Mouse (Mus musculus): ENCODE measurements around the gene Aqp9. TPM values are rescaled to one million over a fixed set of nuclear protein-coding genes. Genes with fewer than 3 reads are reported as not detected.

Gene Aqp9
- polyA plus RNA-seq (2012; rRNA removed) = 1.7 and 1.9 TPM in 2 replicates

DNA sequence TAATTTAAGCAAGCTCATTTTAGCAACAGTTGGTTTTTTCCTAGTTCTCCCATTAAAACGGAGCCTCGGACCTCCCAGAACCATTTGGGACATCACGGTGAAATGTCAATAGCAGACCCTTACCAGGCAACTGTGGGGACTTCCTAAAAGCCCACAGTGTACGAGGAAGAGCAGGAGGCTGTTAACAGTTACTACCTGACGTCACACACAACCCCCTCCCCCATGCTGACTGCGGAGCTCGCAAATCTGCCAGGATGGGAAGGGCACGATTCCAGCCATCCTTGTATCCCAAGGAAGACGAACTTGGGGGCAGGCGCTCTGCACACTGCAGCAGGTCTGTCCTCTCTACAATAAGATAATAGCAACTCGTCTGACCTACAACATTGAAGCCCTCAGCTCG, at the start of gene Aqp9:
Gene Aqp9 (minus strand): TSS at position 172 of the 400 bp plus-strand sequence.
- no peak for DNase-seq (ENCODE audit: extremely low spot score in 1 of 2, low spot score in 1 of 2)

DNA sequence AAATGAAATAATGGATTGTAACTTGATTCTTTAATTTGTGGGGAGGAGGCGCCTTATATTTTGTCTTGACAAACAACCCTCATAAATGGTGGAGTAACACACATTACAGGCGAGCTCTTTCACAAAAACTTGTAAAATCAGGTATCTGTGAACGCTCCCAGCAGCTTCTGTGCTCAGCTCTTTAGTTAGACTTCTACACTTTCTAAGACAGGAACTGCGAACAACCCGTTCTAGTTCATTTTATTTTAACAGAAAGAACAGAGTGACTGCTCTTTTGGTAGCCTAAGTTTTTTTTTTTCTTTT, 49.3 kb upstream of the Aqp9 start:
- peak in 1 of 2 experiments; percentile 4 for DNase-seq (ENCODE audit: extremely low spot score in 1 of 2, low spot score in 1 of 2)

DNA sequence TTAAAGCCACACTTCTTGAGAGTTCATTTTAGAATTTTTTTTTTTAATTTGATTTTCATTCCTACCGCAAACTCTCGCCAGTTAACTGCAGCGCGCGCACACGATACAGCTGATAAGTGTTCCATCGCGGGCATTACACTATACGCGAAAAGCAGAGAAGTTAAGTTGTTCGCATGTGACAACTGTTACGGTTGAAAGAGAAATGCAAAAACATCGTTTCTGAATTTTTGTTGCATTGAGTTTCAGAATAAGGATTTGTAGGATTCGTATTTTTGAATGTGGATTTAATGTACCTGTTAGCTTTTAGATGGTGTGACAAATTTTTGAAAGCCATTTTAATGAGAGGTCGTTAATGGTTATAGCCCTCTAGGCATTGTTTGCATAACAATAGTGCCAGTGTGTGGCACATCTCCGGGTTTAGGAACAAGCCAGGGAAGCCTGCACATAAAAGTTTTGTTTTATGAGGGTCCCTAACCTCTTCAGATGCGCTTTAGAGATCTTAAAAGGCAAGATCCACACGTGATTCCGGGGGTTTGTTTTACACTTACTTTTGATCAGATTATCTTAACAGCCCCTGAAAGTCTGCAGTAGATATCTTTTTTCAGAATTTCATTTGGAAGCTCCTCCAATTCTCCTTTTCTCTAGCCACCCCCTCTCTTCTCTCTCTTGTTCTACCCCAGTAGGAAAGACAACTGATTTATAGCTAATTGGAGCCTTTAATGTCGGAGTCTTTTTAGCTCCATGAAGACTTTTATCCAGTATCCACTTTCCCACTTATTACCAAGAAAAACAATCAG, 48.7 kb upstream of the Aqp9 start:
- peak in 1 of 2 experiments; percentile 3 for DNase-seq (ENCODE audit: extremely low spot score in 1 of 2, low spot score in 1 of 2)

DNA sequence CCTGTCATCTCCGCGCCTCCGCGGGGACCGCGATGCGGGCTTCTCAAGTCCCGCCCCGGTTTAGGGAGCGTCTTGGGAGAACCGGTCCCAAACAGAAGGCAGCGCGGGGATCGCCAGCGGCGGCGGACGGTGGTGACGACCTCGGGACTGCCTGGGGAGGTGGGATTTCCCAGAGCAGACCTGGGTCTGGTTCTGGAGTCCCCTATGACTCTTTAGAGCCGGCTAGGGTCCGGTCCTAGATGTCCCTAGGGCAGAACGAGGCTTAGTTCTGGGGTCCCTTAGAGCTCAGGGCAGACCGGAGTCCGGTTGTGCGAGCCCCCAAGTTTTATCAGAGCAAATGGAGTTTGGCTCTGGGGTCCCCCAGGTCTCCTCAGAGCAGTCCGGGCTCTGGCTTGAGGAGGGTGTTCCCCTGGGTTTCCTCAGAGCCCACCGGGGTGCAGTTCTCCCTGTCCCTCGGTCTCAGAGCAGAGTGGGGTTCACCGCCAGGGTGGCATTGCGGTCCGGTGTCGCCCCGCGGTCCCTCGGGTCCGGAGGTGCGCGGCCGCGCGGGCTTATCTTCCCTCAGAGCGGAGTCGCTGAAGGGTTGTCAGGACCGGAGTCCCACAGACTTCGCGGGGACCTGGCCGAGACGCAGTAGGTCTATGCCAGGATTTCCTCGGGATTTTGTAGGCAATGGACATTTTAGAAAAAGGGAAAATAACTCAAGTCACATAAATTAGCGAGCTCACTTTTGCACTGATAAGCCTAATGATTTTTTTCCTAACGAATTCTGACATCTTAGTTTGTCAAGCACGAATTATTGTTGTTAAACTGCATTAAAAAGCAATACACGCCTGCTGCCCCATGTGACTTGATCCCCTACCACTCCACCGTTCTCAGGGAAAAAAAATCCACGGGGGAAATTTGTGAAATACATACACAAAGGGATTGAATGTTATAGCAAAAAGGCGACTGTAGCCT, 47.8 kb upstream of the Aqp9 start:
- peak in 1 of 2 experiments; percentile 4 for DNase-seq (ENCODE audit: extremely low spot score in 1 of 2, low spot score in 1 of 2)

DNA sequence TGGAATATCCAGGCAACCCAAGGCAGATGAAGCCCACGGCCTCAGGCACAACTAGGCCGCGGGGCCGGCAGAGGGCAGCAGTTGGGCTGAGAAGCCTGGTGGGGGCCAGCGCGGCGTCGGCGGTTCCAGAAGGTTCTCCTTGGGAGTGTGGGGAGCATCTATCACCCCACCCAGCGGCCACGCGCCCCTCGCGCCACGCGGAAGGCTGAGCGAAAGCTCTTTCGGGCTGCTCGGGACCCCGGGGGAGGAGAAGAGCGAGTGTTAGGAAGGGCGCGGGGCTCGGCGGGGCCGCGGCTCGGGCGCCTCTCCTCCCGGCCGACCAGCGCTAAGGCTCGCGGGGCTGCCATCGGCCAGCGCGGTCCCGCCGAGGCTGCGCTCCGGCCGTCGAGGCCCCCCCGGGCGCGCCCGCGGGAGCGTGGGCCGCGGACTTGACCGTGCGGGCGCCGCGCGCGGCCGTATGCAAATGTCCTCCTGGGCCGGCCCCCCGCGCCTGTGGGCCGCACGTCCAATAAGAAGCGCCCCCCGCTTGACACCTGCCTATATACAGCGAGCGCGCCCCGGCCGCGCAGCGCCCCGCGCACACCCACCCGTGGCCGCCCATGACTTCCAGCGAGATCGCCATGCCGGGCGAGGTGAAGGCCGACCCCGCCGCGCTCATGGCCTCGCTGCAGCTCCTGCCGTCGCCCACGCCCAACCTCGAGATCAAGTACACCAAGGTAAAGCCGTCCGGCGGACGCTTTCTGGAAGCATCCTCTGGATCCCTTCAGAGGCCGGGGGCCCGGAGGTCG, 47.0 kb upstream of the Aqp9 start, which contains the start of gene Aldh1a2:
Gene Aldh1a2 (plus strand): TSS at position 542 of the 788 bp plus-strand sequence.
- peak in 1 of 2 experiments; percentile 6 for DNase-seq (ENCODE audit: extremely low spot score in 1 of 2, low spot score in 1 of 2)

DNA sequence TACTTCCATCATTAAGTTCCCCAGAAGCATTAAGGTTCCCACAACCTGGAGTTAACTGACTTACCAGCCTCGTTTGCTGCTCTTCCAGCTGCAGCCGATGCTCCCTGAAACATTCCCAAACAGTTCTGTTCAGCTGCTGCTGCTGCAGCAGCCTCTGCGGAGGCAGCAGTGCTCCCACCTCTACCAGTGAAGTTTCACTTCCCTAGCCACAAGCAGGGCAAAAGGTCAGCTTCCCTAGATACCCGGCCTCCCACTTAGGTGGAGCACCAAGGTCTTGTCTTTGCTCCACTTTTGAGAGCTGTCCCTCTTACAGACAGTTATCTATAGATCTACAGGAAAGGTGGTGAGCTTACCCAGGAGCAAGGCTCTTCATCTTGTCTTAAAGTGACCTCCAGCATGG, 45.2 kb upstream of the Aqp9 start:
- DNase-seq (ENCODE audit: extremely low spot score in 1 of 2, low spot score in 1 of 2) = no peak

DNA sequence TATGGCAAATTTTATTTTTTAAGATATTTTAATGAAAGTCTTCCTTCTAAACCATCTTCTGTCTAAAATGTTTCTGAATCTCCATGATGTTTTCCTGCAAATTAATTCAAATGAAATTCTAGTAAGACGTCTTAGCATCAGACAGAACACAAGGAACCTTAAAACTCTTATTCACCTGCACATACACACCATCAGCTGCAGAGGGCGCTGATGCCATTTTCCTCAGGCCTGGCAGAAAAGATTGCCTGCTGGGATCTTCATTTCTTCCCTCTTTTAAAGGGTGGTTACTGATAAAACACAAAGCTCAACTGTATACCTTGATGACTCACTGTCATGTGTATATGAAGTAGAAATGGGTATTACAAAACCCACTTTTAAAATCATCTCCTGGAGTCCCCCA, 42.4 kb upstream of the Aqp9 start:
- DNase-seq (ENCODE audit: extremely low spot score in 1 of 2, low spot score in 1 of 2) = peak in 1 of 2 experiments; percentile 67

DNA sequence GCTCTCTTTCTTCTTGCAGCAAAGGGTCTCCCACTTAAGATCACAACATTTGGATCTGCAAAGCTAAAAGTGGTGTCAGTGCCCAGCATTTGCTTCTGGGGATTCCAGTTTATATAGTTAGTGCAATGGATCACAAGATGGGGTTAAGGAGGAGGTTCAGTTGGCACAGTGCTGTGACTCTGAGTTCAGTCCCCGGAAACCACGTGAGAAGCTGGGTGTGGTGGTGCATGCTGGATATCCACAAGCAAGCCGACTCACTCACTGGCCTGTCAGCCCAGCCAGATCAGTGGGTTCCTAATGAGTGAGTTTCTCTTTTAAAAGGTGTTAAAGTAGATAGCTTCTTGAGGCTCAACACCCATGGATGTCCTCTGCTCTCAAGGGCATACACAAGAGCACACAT, 40.8 kb upstream of the Aqp9 start:
- DNase-seq (ENCODE audit: extremely low spot score in 1 of 2, low spot score in 1 of 2) = no peak

DNA sequence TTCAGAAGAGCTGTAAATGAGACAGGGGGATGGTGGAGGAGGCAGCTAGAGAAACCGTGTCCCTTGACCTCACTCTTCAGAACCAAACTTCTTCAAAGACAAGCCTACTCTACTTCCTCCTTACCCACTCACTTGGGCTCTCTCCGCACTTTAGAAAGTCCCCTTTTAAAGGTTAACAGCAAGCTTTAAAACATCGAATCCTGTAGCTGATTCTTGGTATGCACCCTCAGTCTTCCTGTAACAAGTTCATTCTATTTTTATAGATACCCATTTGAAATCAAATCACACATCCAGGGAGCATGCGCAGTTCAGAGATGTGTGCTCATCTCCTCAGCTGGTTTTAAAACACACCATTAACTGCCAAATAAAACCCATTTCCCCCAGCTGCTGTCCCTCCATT, 33.8 kb upstream of the Aqp9 start:
- DNase-seq (ENCODE audit: extremely low spot score in 1 of 2, low spot score in 1 of 2) = no peak

DNA sequence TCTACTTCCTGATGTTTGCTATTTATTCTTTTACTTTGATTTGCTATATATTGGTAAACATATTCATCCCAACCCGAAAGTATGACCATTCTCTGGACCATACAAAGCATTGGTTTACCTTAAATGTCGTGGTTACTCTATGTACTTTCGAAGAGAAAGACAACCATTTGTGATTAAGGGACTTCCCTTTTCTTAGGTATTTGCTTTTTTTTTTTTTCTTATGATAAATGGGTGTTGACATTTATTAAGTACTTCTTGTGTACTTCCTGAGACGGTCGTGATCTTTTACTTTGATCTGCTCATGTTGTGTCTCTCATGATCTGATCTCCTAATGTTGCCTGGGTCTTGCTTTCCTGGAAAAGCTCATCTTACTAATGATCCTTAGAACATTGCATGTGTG, 30.3 kb upstream of the Aqp9 start:
- DNase-seq (ENCODE audit: extremely low spot score in 1 of 2, low spot score in 1 of 2) = no peak

DNA sequence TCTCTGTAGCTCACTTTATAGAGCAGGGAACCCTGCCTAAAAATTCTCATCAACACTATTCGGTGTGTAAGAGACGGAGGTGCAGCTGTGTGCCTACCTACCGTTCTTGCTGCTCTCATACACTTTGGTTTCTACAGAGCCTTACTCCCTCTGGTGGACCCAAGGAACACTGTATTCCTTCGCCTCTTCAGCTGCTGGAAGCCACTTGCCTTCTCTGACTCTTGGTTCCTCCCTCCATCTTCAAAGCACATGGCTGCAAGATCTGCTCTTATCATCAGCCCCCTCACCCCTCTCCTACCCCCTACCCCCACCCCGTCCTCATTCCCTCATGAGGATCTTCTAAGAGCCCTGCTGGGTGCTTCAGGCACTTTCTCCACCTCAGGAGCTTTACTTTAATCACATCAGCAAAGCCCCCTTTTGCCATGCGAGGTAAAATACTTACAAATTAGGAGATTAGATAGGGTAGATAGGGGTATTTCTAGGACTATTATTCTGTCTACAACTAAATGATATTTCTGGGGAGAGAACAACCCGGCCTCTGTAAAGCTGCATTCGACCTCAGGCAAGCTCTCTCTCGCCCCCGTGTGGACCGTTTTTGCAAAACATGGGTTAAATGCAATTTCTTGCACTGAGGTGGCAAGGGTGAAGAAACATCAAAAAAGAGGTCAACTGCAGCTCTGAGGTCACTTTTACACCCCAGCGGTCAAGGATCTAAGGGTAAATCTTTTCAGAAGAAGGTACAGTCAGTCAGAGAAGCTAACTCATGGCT, 20.3 kb upstream of the Aqp9 start:
- DNase-seq (ENCODE audit: extremely low spot score in 1 of 2, low spot score in 1 of 2) = peak; percentile 12 to 81

DNA sequence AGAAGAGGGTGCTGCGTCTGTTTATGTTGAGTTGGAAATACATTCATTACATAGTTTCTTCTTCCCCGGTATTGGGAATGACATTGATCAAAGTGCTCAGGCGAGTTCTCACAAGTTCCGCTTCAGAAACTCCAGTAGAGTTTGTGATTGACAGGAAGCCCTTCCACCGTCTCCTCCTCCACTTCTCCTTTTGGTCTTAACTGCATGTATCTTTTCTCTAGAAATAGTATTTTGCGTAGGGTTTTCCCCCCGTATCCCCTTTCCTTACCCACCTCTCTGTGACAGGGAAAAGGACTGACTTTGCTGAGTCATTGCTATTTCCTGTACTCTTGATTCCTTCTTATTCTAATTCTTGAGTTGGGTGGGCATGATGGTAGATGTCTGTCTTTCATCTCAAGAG, 18.9 kb upstream of the Aqp9 start:
- no peak for DNase-seq (ENCODE audit: extremely low spot score in 1 of 2, low spot score in 1 of 2)

DNA sequence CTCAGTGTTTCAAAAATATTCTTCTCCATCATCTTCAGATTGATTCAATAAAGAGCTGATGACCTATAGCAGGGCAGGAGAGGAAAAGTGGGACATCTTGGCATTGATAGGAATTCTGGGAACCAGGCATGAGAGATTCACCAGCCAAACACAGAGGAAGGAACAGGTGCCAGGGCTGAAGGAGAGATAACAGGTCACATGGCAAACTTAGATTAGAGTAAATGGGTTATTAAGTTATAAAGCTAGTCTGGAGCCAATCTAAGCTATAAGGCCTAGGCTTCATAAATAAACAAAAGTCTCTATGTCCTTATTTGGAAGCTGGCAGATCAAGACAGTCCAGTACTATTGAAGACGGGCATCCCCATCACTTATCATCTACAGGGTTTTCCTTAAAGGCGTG, 17.3 kb upstream of the Aqp9 start:
- DNase-seq (ENCODE audit: extremely low spot score in 1 of 2, low spot score in 1 of 2) = no peak

DNA sequence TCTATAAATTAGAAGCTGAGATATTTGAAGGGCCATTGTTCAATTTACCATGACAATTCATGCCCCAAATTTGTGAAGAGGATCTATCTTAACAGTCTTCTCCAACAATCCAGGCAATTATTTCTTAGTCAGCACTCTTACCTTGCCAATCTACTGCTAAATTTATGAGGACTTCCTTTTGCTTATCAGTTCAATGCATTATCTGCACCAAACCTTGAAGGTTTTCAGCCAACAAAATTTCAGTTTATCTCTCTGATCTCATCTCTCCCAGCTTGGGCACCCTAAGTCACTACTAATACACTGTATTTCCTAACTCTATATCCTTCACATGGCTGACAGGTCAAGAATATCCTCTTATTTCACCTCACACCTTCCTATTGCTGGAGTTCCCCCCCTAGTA, 16.8 kb upstream of the Aqp9 start:
- no peak for DNase-seq (ENCODE audit: extremely low spot score in 1 of 2, low spot score in 1 of 2)

DNA sequence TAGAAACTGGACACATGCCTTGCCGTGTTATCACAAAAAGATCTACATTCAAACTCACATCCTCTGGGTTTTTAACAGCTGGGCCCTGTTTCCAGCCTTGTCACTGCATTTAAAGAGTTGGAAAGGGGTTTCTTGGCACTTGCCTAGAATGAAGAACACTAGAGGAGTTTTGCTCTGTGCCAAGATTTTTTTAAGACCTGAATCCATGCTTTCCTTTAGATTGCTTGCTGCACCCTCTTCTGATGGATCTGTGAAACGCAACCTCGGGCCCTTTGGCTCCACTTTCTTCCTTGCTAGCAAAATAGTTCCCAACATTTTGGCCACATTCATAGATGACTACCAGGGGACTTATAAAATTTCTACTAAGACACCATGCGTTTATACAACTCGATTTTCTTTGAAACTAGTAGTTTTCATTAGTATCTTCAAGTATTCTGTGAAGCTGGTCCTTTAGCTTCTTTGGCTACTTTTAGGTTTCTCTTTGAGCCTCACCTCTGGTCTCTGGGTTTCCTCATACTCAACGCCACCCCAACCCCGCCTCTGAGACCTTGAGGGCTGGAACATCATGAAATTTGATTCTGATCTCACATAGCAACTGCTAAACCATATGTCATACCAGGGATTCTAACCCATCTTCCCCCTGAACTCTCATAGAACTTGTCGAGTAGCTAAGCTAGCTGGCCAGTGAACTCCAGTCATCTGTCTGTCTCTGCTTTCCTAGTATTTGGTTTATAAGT, 11.7 kb upstream of the Aqp9 start:
- peak in 1 of 2 experiments; percentile 47 for DNase-seq (ENCODE audit: extremely low spot score in 1 of 2, low spot score in 1 of 2)

DNA sequence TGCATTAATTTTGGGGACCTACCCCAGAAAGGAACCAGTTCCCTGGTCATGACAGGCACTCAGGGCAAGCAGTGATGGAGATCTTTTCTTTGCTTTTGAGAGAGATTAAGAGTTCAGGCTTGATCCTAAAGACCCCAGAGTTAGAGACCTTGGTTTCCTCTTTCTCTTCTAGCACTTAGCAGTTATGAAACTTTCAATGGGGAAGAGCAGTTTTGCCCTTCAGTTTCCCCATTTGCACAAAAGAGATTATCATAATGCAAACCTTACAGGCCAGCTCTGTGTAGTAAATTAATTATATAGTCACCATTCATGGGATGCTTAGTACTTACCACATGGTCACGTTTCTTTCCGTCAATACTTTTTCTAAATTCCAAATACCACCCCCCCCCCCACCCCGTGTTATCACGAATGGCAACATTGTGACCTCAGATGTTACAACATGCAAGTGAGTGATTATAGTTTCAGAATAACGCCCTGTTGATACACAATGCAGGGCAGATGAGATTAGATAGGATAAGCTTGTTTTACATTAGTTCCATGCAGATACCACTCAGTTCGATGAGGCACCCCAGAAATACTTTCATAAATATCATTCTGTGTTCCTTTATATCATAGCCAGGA, 10.9 kb upstream of the Aqp9 start:
- no peak for DNase-seq (ENCODE audit: extremely low spot score in 1 of 2, low spot score in 1 of 2)

DNA sequence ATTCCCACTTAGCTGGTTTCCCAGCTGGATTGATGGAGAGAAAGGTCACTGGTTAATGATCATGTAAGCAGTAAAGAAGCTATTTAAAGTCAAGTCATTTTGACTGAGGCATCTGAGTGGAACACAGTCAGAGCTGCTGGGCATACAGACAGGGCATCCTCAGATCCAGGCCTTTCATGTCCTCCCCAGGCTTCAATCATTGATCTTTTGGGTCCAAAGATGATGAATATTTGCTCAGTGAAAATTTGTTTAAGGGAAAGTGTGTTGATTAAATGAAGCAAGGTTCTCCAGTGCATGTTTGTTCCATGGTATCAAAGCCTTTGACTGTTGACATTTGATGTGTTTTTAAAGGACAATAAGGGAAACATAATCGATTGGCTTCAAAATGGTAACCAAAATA, 7.2 kb upstream of the Aqp9 start:
- DNase-seq (ENCODE audit: extremely low spot score in 1 of 2, low spot score in 1 of 2) = no peak

DNA sequence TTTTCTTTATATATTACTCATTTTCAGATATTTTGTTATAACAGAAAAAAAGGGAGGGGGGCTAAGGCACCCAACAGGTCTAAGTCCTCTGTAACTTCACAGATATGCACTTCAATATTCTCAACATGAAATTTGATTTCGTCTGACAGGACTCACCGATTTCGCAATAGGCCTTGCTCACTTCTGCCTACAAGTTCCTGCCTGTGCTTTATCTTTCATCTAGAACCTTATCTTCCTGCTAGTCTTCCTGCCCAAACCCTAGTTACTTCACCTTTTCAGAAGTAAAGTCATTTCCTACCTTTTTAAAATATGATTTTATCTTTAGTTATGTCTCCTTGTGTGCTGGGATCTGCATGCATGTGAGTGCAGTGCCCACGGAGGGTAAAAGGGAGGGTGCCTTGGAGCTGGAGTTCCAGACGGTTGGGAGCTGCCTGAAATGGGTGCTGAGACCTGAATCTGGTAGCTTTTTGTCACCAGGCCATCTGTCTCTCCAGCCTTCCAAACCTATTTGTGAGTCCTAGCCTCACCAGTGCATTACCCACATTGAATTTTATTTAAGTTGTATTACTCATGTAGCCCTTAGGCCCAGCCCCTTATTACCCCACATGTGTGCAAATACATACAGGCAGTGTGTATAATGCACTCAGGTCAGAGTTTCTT, 6.0 kb upstream of the Aqp9 start:
- DNase-seq (ENCODE audit: extremely low spot score in 1 of 2, low spot score in 1 of 2) = no peak

Measured in frontal cortex, adult 2 months (tissue).